Mouse (Mus musculus) brain, embryonic 14.5 days (tissue): ENCODE data around the gene Pdia2.

Experiments used
- CTCF ChIP-seq: fragments of 200-500 bp; IDR thresholded peaks from 2 replicates; pipeline ENCODE4 v1.5.1; 2012; ENCODE audit warnings: inconsistent platforms, mild to moderate bottlenecking, moderate library complexity, borderline replicate concordance; ENCODE audit not compliant: insufficient read depth, insufficient read length; ENCODE audit errors: extremely low read depth
- POLR2A ChIP-seq: fragments of 200-500 bp; IDR thresholded peaks from 2 replicates; pipeline ENCODE4 v1.6.1; 2012; ENCODE audit warnings: mild to moderate bottlenecking, inconsistent platforms, borderline replicate concordance; ENCODE audit not compliant: poor library complexity, insufficient read depth, insufficient read length, severe bottlenecking; ENCODE audit errors: extremely low read depth

- TF ChIP-seq CTCF = no peak
- TF ChIP-seq POLR2A = no peak
Observed at GRCm38 (mm10) chr17:26168039-26168438, 30.8 kb downstream of the Pdia2 start.
